Mouse (Mus musculus) testis, adult 10 weeks (tissue): ENCODE results near the gene Alppl2. TPM values are rescaled to one million over a fixed set of nuclear protein-coding genes. Genes with fewer than 3 reads are reported as not detected.

ENCODE experiments used
- polyA plus RNA-seq: library from polyadenylated mRNA; stranded (reverse); fragments of 350-450 nt; fragmentation: Illumina TruSeq; extraction: RNeasy Lipid Tissue Mini Kit (QIAGEN cat#74804); gene quantifications from one replicate; pipeline ENCODE4 v1.2.3, GENCODE M21; 2014; ENCODE audit warnings: low read depth, low replicate concordance

Alppl2 gene
- 0.27 TPM for polyA plus RNA-seq

GRCm38 (mm10) chr1:87089828-87090227 lies at the start of gene Alppl2:
Gene Alppl2, minus strand, starts transcription at chr1:87089928.

GRCm38 (mm10) chr1:87124673-87125072 lies 34.9 kb upstream of the Alppl2 start, which contains the start of gene Akp3:
Gene Akp3, plus strand, starts transcription at chr1:87124973.

GRCm38 (mm10) chr1:87101411-87101810 lies 11.7 kb upstream of the Alppl2 start, which contains the start of gene Alpi:
Gene Alpi, minus strand, starts transcription at chr1:87101606.

Other genes starting within 250 kb of the Alppl2 start
- gene Alpi, start 11.7 kb upstream of the Alppl2 start, polyA plus RNA-seq: not detected
- gene Akp3, start 35.0 kb upstream of the Alppl2 start, polyA plus RNA-seq: 0.20 TPM
- gene Ecel1, start 66.6 kb upstream of the Alppl2 start, polyA plus RNA-seq: not detected
- gene Prss56, start 93.4 kb upstream of the Alppl2 start, polyA plus RNA-seq: 0.21 TPM
- not detected for gene Chrnd, start 100.7 kb upstream of the Alppl2 start, polyA plus RNA-seq
- not detected for gene Chrng, start 114.7 kb upstream of the Alppl2 start, polyA plus RNA-seq
- gene Eif4e2, start 124.0 kb upstream of the Alppl2 start, polyA plus RNA-seq: 106 TPM
- gene Efhd1, start 174.4 kb upstream of the Alppl2 start, polyA plus RNA-seq: 550 TPM
- 72.2 TPM for gene Gigyf2, start 237.1 kb upstream of the Alppl2 start, polyA plus RNA-seq